Mouse (Mus musculus): ENCODE data around the gene Ube2d3. TPM values are rescaled to one million over a fixed set of nuclear protein-coding genes. Genes with fewer than 3 reads are reported as not detected.

Gene Ube2d3
- 149 and 157 TPM in 2 replicates for polyA plus RNA-seq (2012; rRNA removed)

GRCm38 (mm10) chr3:135437758-135438495 lies at the start of gene Ube2d3:
TSS of gene Ube2d3 (plus strand) at chr3:135438149.
- TF ChIP-seq CTCF (IDR thresholded peaks at IDR 0.05; ENCODE audit: extremely low read depth, insufficient read depth, low read length) (no peak), POLR2A (IDR thresholded peaks at IDR 0.05; ENCODE audit: extremely low read depth, insufficient read depth, low read length) (peak; percentile 59)
- peak within 1 kb of the TSS; percentile 89 for H3K4me3 ChIP-seq (ENCODE audit: insufficient read depth, low read length)
- peak within 1 kb of the TSS; percentile 100 for H3K27ac ChIP-seq (ENCODE audit: insufficient read depth, low read length)
- H3K4me1 ChIP-seq (ENCODE audit: control insufficient read depth, insufficient read depth, low read length): peaks cover 1% of the 10 kb centered on the region; the same call in 1 of the 2 replicates

GRCm38 (mm10) chr3:135393186-135393585 lies 44.8 kb upstream of the Ube2d3 start:
- Histone ChIP-seq H3K27ac (ENCODE audit: insufficient read depth, low read length) (no peak overlapping the region), H3K4me1 (ENCODE audit: control insufficient read depth, insufficient read depth, low read length) (no peaks in the 10 kb centered on the region), H3K4me3 (ENCODE audit: insufficient read depth, low read length) (no peak overlapping the region)
- TF ChIP-seq CTCF (IDR thresholded peaks at IDR 0.05; ENCODE audit: extremely low read depth, insufficient read depth, low read length) (no peak), POLR2A (IDR thresholded peaks at IDR 0.05; ENCODE audit: extremely low read depth, insufficient read depth, low read length) (no peak)

- H3K4me3 ChIP-seq (ENCODE audit: insufficient read depth, low read length): no peak overlapping the region
- TF ChIP-seq CTCF (IDR thresholded peaks at IDR 0.05; ENCODE audit: extremely low read depth, insufficient read depth, low read length) (no peak), POLR2A (IDR thresholded peaks at IDR 0.05; ENCODE audit: extremely low read depth, insufficient read depth, low read length) (no peak)
Observed at GRCm38 (mm10) chr3:135395085-135395484, 42.9 kb upstream of the Ube2d3 start.

DNA sequence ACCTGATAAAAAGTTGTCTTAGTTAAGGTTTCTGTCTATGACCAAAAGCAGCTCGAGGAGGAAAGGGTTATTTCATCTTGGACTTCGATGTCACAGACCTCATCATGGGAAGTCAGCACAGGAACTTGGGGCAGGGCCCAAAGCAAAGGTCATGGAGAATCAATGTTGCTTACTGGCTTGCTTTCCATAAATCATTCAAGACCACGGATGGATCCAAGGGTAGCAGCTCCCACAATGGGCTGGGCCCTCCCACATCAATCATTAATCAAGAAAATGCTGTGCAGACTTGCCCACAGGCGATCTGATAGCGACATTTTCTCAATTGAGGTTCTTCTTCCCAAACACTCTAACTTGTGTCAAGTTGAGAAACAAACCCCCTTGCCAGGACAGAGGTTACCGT lies 41.9 kb upstream of the Ube2d3 start:
- no peak overlapping the region for H3K27ac ChIP-seq (ENCODE audit: insufficient read depth, low read length)
- no peaks in the 10 kb centered on the region for H3K4me1 ChIP-seq (ENCODE audit: control insufficient read depth, insufficient read depth, low read length)
- TF ChIP-seq POLR2A (IDR thresholded peaks at IDR 0.05; ENCODE audit: extremely low read depth, insufficient read depth, low read length) (no peak), CTCF (IDR thresholded peaks at IDR 0.05; ENCODE audit: extremely low read depth, insufficient read depth, low read length) (no peak)
- no peak overlapping the region for H3K4me3 ChIP-seq (ENCODE audit: insufficient read depth, low read length)

More at GRCm38 (mm10) chr3:135395085-135395484, 42.9 kb upstream of the Ube2d3 start:
- Histone ChIP-seq H3K4me1 (ENCODE audit: control insufficient read depth, insufficient read depth, low read length) (no peaks in the 10 kb centered on the region), H3K27ac (ENCODE audit: insufficient read depth, low read length) (no peak overlapping the region)

DNA sequence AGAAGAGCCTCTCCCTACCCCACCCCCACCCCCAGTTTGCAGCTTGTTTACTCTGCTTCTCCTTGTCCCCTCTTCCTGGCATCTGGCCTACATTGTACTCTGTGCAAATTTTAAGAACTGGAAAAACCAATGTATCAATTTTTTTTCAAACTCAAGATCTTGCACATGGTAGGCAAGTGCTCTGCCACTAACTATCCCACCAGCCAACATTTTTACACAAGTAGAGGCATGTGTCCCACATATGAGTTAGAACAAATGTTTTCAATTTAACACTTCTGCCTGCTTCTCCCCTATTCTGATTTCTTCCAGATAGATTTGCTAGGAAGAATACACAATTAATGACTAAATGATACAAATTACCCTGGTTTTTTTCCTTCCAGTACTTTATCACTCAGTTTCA lies 40.8 kb upstream of the Ube2d3 start:
- TF ChIP-seq POLR2A (IDR thresholded peaks at IDR 0.05; ENCODE audit: extremely low read depth, insufficient read depth, low read length) (no peak), CTCF (IDR thresholded peaks at IDR 0.05; ENCODE audit: extremely low read depth, insufficient read depth, low read length) (no peak)
- Histone ChIP-seq H3K4me3 (ENCODE audit: insufficient read depth, low read length) (no peak overlapping the region), H3K4me1 (ENCODE audit: control insufficient read depth, insufficient read depth, low read length) (no peaks in the 10 kb centered on the region), H3K27ac (ENCODE audit: insufficient read depth, low read length) (no peak overlapping the region)

- TF ChIP-seq CTCF (IDR thresholded peaks at IDR 0.05; ENCODE audit: extremely low read depth, insufficient read depth, low read length): peak; percentile 78
- TF ChIP-seq POLR2A (IDR thresholded peaks at IDR 0.05; ENCODE audit: extremely low read depth, insufficient read depth, low read length): no peak
- Histone ChIP-seq H3K4me1 (ENCODE audit: control insufficient read depth, insufficient read depth, low read length) (no peaks in the 10 kb centered on the region), H3K27ac (ENCODE audit: insufficient read depth, low read length) (no peak overlapping the region), H3K4me3 (ENCODE audit: insufficient read depth, low read length) (no peak overlapping the region)
Observed at GRCm38 (mm10) chr3:135402201-135402658, 35.7 kb upstream of the Ube2d3 start.

- Histone ChIP-seq H3K4me1 (ENCODE audit: control insufficient read depth, insufficient read depth, low read length) (no peaks in the 10 kb centered on the region), H3K4me3 (ENCODE audit: insufficient read depth, low read length) (no peak overlapping the region), H3K27ac (ENCODE audit: insufficient read depth, low read length) (no peak overlapping the region)
- no peak for TF ChIP-seq CTCF (IDR thresholded peaks at IDR 0.05; ENCODE audit: extremely low read depth, insufficient read depth, low read length)
- no peak for TF ChIP-seq POLR2A (IDR thresholded peaks at IDR 0.05; ENCODE audit: extremely low read depth, insufficient read depth, low read length)
Observed at GRCm38 (mm10) chr3:135403211-135403610, 34.7 kb upstream of the Ube2d3 start.

DNA sequence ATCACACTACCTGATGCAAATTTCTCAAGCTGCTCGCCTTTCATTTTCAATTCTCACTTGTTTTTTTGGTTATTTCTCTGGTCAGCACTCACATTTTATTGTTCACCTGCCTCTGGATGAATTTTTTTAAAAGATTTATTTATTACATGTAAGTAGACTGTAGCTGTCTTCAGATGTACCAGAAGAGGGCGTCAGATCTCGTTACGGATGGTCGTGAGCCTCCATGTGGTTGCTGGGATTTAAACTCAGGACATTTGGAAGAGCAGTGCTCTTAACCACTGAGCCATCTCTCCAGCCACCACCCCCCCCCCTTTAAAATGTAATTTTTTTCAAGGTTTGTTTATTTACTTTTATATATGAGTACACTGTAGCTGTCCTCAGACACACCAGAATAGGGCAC lies 34.1 kb upstream of the Ube2d3 start:
- no peaks in the 10 kb centered on the region for H3K4me1 ChIP-seq (ENCODE audit: control insufficient read depth, insufficient read depth, low read length)
- H3K4me3 ChIP-seq (ENCODE audit: insufficient read depth, low read length): no peak overlapping the region
- no peak overlapping the region for H3K27ac ChIP-seq (ENCODE audit: insufficient read depth, low read length)
- TF ChIP-seq CTCF (IDR thresholded peaks at IDR 0.05; ENCODE audit: extremely low read depth, insufficient read depth, low read length): no peak
- no peak for TF ChIP-seq POLR2A (IDR thresholded peaks at IDR 0.05; ENCODE audit: extremely low read depth, insufficient read depth, low read length)

DNA sequence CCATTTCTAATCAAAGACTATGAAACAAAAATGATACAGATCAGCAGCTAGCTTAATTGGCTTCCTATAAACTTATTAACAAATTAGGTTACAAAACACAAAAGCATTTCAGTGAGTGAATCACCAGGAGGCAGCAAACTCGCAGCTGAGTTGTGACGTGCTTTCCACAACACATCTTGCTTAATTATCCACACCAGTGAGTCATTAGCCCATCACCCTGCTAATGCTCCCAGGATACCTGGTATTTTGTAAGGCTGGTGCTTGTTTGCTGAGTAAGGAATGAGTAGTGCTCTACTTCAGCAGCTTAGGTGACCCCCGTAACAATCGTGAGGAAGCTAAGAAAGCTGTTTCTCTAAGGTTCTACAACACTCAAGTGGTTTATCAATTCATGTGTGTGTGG lies 33.4 kb upstream of the Ube2d3 start:
- Histone ChIP-seq H3K4me3 (ENCODE audit: insufficient read depth, low read length) (no peak overlapping the region), H3K27ac (ENCODE audit: insufficient read depth, low read length) (no peak overlapping the region), H3K4me1 (ENCODE audit: control insufficient read depth, insufficient read depth, low read length) (no peaks in the 10 kb centered on the region)
- TF ChIP-seq POLR2A (IDR thresholded peaks at IDR 0.05; ENCODE audit: extremely low read depth, insufficient read depth, low read length): no peak
- no peak for TF ChIP-seq CTCF (IDR thresholded peaks at IDR 0.05; ENCODE audit: extremely low read depth, insufficient read depth, low read length)

DNA sequence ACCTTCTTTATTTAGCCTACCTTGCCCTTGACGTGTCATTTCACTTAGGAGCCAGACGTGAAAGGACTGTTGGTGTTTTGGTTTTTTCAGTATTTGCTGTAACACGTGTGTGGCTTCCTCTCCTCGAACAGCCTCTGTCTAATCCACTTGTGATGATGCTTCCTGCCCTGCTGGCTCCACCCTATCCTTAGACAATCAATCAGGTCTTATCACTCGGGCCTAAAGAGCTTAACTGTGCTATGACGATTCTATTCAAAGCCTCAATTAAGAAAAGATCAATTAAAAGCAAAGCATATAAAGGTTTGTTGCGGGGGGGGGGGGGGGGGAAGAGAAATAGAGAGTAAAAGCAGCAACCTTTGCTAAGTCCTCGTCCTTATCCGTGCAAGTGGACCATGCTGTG lies 30.6 kb upstream of the Ube2d3 start:
- H3K27ac ChIP-seq (ENCODE audit: insufficient read depth, low read length): no peak overlapping the region
- H3K4me3 ChIP-seq (ENCODE audit: insufficient read depth, low read length): no peak overlapping the region
- TF ChIP-seq CTCF (IDR thresholded peaks at IDR 0.05; ENCODE audit: extremely low read depth, insufficient read depth, low read length) (no peak), POLR2A (IDR thresholded peaks at IDR 0.05; ENCODE audit: extremely low read depth, insufficient read depth, low read length) (no peak)
- H3K4me1 ChIP-seq (ENCODE audit: control insufficient read depth, insufficient read depth, low read length): no peaks in the 10 kb centered on the region
